Mouse (Mus musculus): Measurements from ENCODE around the gene Mmp24. TPM values are rescaled to one million over a fixed set of nuclear protein-coding genes. Genes with fewer than 3 reads are reported as not detected.
A peak's percentile ranks its signal among the peaks of the same experiment; 100 is the strongest.

Gene Mmp24
- polyA plus RNA-seq, 1 experiment from 2014 or later: 0.08 TPM

DNA sequence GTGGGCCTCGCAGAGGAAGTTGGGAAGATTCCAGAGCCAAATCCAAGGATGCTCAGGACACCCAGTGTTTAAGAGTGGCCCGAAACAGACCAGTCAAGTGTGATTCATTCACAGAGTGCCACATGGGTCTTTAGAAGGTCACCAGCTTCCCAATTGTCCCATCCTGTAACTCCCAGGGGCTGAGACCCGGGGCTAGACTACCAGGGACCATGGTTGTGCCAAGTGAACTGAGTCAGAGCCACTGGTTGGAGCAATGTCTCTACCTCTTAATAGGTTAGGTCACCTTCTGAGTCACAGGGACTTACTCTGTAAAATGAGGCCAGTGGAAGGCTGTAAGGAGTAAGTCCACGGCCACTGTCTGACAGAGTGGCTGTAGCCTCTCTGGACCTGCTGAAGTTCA, 63.8 kb downstream of the Mmp24 start:
- Histone ChIP-seq H3K27ac (no peak overlapping the region), H3K4me1 (replicated peaks; ENCODE audit: insufficient read depth, low read length) (no peaks in the 10 kb centered on the region), H3K4me3 (replicated peaks; ENCODE audit: low read depth, low read length) (no peak overlapping the region), H3K9me3 (replicated peaks; ENCODE audit: low read length) (no peaks in the 10 kb centered on the region), H3K4me2 (ENCODE audit: low read length) (no peak overlapping the region), H3K9ac (ENCODE audit: low read depth, low read length) (no peak overlapping the region), H3K27me3 (ENCODE audit: insufficient read depth, low read length) (no peaks in the 10 kb centered on the region), H3K36me3 (ENCODE audit: insufficient read depth, low read length) (no peaks in the 10 kb centered on the region)
- DNase-seq (ENCODE audit: low spot score) (no peak), ATAC-seq (replicated peaks; ENCODE audit: low FRiP score, low read depth) (no peak)
- TF ChIP-seq CTCF (IDR thresholded peaks at IDR 0.05; ENCODE audit: low read depth): no peak
- WGBS: 84% methylated on average over 4 of the region's 4 CpGs

- ATAC-seq (replicated peaks; ENCODE audit: low FRiP score, low read depth) (no peak), DNase-seq (ENCODE audit: low spot score) (no peak)
- no peaks in the 10 kb centered on the region for H3K9me3 ChIP-seq (replicated peaks; ENCODE audit: low read length)
- 54% methylated on average over 8 of the region's 8 CpGs for WGBS
- H3K27me3 ChIP-seq (ENCODE audit: insufficient read depth, low read length): no peaks in the 10 kb centered on the region
- H3K9ac ChIP-seq (ENCODE audit: low read depth, low read length): no peak overlapping the region
- no peak overlapping the region for H3K4me3 ChIP-seq (replicated peaks; ENCODE audit: low read depth, low read length)
- H3K36me3 ChIP-seq (ENCODE audit: insufficient read depth, low read length): peaks cover 41% of the 10 kb centered on the region
- no peaks in the 10 kb centered on the region for H3K4me1 ChIP-seq (replicated peaks; ENCODE audit: insufficient read depth, low read length)
- H3K4me2 ChIP-seq (ENCODE audit: low read length): no peak overlapping the region
- H3K27ac ChIP-seq: no peak overlapping the region
- TF ChIP-seq CTCF (IDR thresholded peaks at IDR 0.05; ENCODE audit: low read depth): no peak
Observed at GRCm38 (mm10) chr2:155846930-155847329, 71.8 kb downstream of the Mmp24 start.

GRCm38 (mm10) chr2:155848291-155848690, 73.1 kb downstream of the Mmp24 start:
- H3K9me3 ChIP-seq (replicated peaks; ENCODE audit: low read length): no peaks in the 10 kb centered on the region
- WGBS: 27% methylated on average over 6 of the region's 6 CpGs
- no peak overlapping the region for H3K4me2 ChIP-seq (ENCODE audit: low read length)
- DNase-seq (ENCODE audit: low spot score) (peak; percentile 89), ATAC-seq (replicated peaks; ENCODE audit: low FRiP score, low read depth) (no peak)
- H3K27ac ChIP-seq: no peak overlapping the region
- peak; percentile 97 for TF ChIP-seq CTCF (IDR thresholded peaks at IDR 0.05; ENCODE audit: low read depth)
- no peaks in the 10 kb centered on the region for H3K4me1 ChIP-seq (replicated peaks; ENCODE audit: insufficient read depth, low read length)
- no peak overlapping the region for H3K4me3 ChIP-seq (replicated peaks; ENCODE audit: low read depth, low read length)
- H3K36me3 ChIP-seq (ENCODE audit: insufficient read depth, low read length): peaks cover 42% of the 10 kb centered on the region
- H3K27me3 ChIP-seq (ENCODE audit: insufficient read depth, low read length): no peaks in the 10 kb centered on the region
- H3K9ac ChIP-seq (ENCODE audit: low read depth, low read length): no peak overlapping the region

DNA sequence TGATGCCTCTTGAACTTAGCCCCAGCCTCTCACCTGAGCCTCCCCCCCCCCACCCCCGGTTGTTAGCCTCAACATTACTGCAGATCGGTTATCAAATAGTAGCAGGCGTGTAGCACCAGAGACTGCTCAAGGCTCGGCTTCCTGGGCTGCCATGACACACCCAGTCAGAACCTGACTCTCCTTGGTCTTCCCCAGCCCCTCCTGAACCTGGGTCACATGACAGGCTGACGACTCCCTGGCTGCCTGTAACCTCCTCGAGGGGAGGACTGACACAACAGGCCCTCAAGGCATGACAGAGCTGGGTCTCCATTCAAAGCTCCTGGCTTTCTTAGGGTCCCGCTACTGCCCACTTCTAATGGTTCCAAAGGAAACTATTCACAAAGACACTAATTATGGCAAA, 74.3 kb downstream of the Mmp24 start:
- DNase-seq (ENCODE audit: low spot score) (no peak), ATAC-seq (replicated peaks; ENCODE audit: low FRiP score, low read depth) (no peak)
- TF ChIP-seq CTCF (IDR thresholded peaks at IDR 0.05; ENCODE audit: low read depth): no peak
- Histone ChIP-seq H3K36me3 (ENCODE audit: insufficient read depth, low read length) (peaks cover 47% of the 10 kb centered on the region), H3K4me3 (replicated peaks; ENCODE audit: low read depth, low read length) (no peak overlapping the region), H3K4me1 (replicated peaks; ENCODE audit: insufficient read depth, low read length) (no peaks in the 10 kb centered on the region), H3K27ac (no peak overlapping the region), H3K27me3 (ENCODE audit: insufficient read depth, low read length) (no peaks in the 10 kb centered on the region), H3K9me3 (replicated peaks; ENCODE audit: low read length) (no peaks in the 10 kb centered on the region), H3K9ac (ENCODE audit: low read depth, low read length) (no peak overlapping the region), H3K4me2 (ENCODE audit: low read length) (no peak overlapping the region)
- WGBS: 56% methylated on average over 7 of the region's 7 CpGs

DNA sequence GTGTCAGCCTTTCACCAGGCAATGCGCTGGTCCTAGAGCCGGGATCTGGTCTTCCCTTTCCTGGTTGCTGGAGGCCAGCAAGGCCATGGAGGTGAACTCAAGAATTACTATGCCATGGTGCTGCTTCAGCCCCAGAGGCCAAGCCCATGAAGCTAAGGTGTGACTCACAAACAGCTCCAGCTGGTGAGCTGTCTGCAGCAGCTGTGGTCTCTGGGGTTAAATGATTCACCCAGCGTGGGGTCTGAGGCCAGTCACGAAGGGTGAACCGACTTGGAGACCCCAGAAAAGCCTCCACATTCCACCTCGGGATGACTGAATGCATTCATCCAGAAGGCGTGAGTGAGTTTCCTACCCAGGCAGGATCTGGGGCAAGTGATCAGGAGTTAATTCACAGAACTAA, 75.0 kb downstream of the Mmp24 start:
- no peak for ATAC-seq (replicated peaks; ENCODE audit: low FRiP score, low read depth)
- Histone ChIP-seq H3K27ac (no peak overlapping the region), H3K36me3 (ENCODE audit: insufficient read depth, low read length) (peaks cover 47% of the 10 kb centered on the region), H3K27me3 (ENCODE audit: insufficient read depth, low read length) (no peaks in the 10 kb centered on the region), H3K4me3 (replicated peaks; ENCODE audit: low read depth, low read length) (no peak overlapping the region), H3K9ac (ENCODE audit: low read depth, low read length) (no peak overlapping the region), H3K4me2 (ENCODE audit: low read length) (no peak overlapping the region), H3K9me3 (replicated peaks; ENCODE audit: low read length) (no peaks in the 10 kb centered on the region), H3K4me1 (replicated peaks; ENCODE audit: insufficient read depth, low read length) (no peaks in the 10 kb centered on the region)
- WGBS: 80% methylated on average over 7 of the region's 7 CpGs
- DNase-seq (ENCODE audit: low spot score): no peak
- TF ChIP-seq CTCF (IDR thresholded peaks at IDR 0.05; ENCODE audit: low read depth): no peak

GRCm38 (mm10) chr2:155852536-155852935, 77.4 kb downstream of the Mmp24 start:
- peaks cover 28% of the 10 kb centered on the region; the same call in 1 of the 2 replicates for H3K36me3 ChIP-seq (ENCODE audit: insufficient read depth, low read length)
- H3K9me3 ChIP-seq (replicated peaks; ENCODE audit: low read length): no peaks in the 10 kb centered on the region
- no peak for TF ChIP-seq CTCF (IDR thresholded peaks at IDR 0.05; ENCODE audit: low read depth)
- H3K4me2 ChIP-seq (ENCODE audit: low read length): no peak overlapping the region
- DNase-seq (ENCODE audit: low spot score): no peak
- no peak overlapping the region for H3K4me3 ChIP-seq (replicated peaks; ENCODE audit: low read depth, low read length)
- H3K9ac ChIP-seq (ENCODE audit: low read depth, low read length): no peak overlapping the region
- H3K27ac ChIP-seq: no peak overlapping the region
- no peak for ATAC-seq (replicated peaks; ENCODE audit: low FRiP score, low read depth)
- no peaks in the 10 kb centered on the region for H3K4me1 ChIP-seq (replicated peaks; ENCODE audit: insufficient read depth, low read length)
- no peaks in the 10 kb centered on the region for H3K27me3 ChIP-seq (ENCODE audit: insufficient read depth, low read length)
- WGBS: 65% methylated on average over 5 of the region's 5 CpGs

- no peak overlapping the region for H3K9ac ChIP-seq (ENCODE audit: low read depth, low read length)
- no peak for TF ChIP-seq CTCF (IDR thresholded peaks at IDR 0.05; ENCODE audit: low read depth)
- WGBS: 85% methylated on average over 7 of the region's 7 CpGs
- no peaks in the 10 kb centered on the region for H3K27me3 ChIP-seq (ENCODE audit: insufficient read depth, low read length)
- H3K9me3 ChIP-seq (replicated peaks; ENCODE audit: low read length): no peaks in the 10 kb centered on the region
- no peak overlapping the region for H3K4me2 ChIP-seq (ENCODE audit: low read length)
- no peak for DNase-seq (ENCODE audit: low spot score)
- H3K4me3 ChIP-seq (replicated peaks; ENCODE audit: low read depth, low read length): no peak overlapping the region
- no peak overlapping the region for H3K27ac ChIP-seq
- ATAC-seq (replicated peaks; ENCODE audit: low FRiP score, low read depth): no peak
- H3K4me1 ChIP-seq (replicated peaks; ENCODE audit: insufficient read depth, low read length): no peaks in the 10 kb centered on the region; the same call in 1 of the 2 replicates
- H3K36me3 ChIP-seq (ENCODE audit: insufficient read depth, low read length): no peaks in the 10 kb centered on the region
Observed at GRCm38 (mm10) chr2:155860102-155860501, 85.0 kb downstream of the Mmp24 start.
